In the genomic region with DNA sequence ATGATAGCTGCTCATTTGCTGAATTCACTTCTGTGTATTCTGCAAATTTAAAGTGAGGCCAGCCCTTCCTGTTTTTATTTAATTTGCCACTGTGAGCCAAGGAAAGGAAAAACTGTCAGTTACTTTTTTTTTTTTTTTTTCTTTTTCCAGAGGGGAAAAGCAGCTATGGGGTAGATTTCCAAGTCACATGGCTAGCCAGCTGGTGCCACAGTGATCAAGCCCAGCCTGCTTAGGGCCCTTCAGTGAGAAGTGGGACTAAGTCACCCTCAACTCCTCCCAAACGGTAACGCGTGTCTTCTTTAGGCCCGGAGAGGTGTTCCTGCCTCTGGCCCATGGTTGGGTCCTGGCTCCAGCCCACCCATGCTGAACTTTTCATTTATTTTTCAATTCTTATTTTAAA, we compare ENCODE assay signal across 13 mouse cellular contexts.
DNase-seq lines count a peak whose midpoint lies in the region; ATAC-seq lines count a peak whose summit lies in the region.
"Had no signal": no experiment of that assay in that cellular context is flagged by ENCODE, and none has a peak within 500 bp of the region (broad histone marks: within the 10 kb centered on the region; RNA-seq: fewer than 3 reads in every experiment).

No protein-coding gene starts in this region.

- H3K4me1 ChIP-seq in heart, embryonic 11.5 days (ENCODE audit: control insufficient read depth, insufficient read depth, low read length) = peaks cover 9% of the 10 kb centered on the region
- peaks cover 85% of the 10 kb centered on the region for H3K4me1 ChIP-seq in embryonic facial prominence, embryonic 10.5 days
- H3K4me1 ChIP-seq in heart, embryonic 13.5 days = peaks cover 53% of the 10 kb centered on the region
- peaks cover 14% of the 10 kb centered on the region for H3K4me1 ChIP-seq in lung, embryonic 16.5 days (replicated peaks; ENCODE audit: control insufficient read depth, insufficient read depth, low read length)
- H3K4me1 ChIP-seq in neural tube, embryonic 15.5 days = peaks cover 22% of the 10 kb centered on the region

- no peaks in the 10 kb centered on the region for H3K27me3 ChIP-seq in heart, embryonic 11.5 days (ENCODE audit: control insufficient read depth, insufficient read depth, low read length)
- H3K27me3 ChIP-seq in embryonic facial prominence, embryonic 10.5 days (replicated peaks; ENCODE audit: low read depth, poor library complexity, severe bottlenecking) = no peaks in the 10 kb centered on the region
- no peaks in the 10 kb centered on the region for H3K27me3 ChIP-seq in heart, embryonic 13.5 days (replicated peaks)
- no peaks in the 10 kb centered on the region for H3K27me3 ChIP-seq in lung, embryonic 16.5 days (ENCODE audit: control insufficient read depth, insufficient read depth, low read depth, low read length)
- no peaks in the 10 kb centered on the region for H3K27me3 ChIP-seq in neural tube, embryonic 15.5 days (replicated peaks)
- H3K27me3 ChIP-seq: lung, embryonic 15.5 days; Patski had no signal

- H3K4me2 ChIP-seq in heart, embryonic 11.5 days = no peak overlapping the region
- H3K4me2 ChIP-seq in heart, embryonic 13.5 days = no peak overlapping the region
- H3K4me2 ChIP-seq in lung, embryonic 16.5 days (ENCODE audit: low read depth, low read length) = no peak overlapping the region
- H3K4me2 ChIP-seq in neural tube, embryonic 15.5 days = no peak overlapping the region
- H3K4me2 ChIP-seq: lung, embryonic 15.5 days had no signal

- peak; percentile 48 to 72 for DNase-seq in heart, adult 18-20 months
- no peak for DNase-seq in embryonic facial prominence, embryonic 10.5 days (ENCODE audit: low spot score)
- no peak for DNase-seq in urinary bladder, postnatal 4 days (ENCODE audit: low spot score in 2 of 2)
- no peak for DNase-seq in thymus, postnatal 25 days
- DNase-seq: adrenal gland, adult 8-10 months; cerebellum, adult 8-10 months; thymus, postnatal 36 days had no signal

- no peaks in the 10 kb centered on the region for H3K36me3 ChIP-seq in heart, embryonic 11.5 days (ENCODE audit: control insufficient read depth, insufficient read depth, low read length)
- H3K36me3 ChIP-seq in embryonic facial prominence, embryonic 10.5 days (replicated peaks) = peaks cover 3% of the 10 kb centered on the region; the same call in 1 of the 2 replicates
- H3K36me3 ChIP-seq in heart, embryonic 13.5 days = 0 out of 2 replicates have a peak, but pooled peaks cover 4% of the 10 kb centered on the region
- H3K36me3 ChIP-seq in lung, embryonic 16.5 days (ENCODE audit: control insufficient read depth, insufficient read depth, low read length) = no peaks in the 10 kb centered on the region
- H3K36me3 ChIP-seq in neural tube, embryonic 15.5 days = no peaks in the 10 kb centered on the region
- H3K36me3 ChIP-seq: lung, embryonic 15.5 days had no signal

- no peaks in the 10 kb centered on the region for H3K9me3 ChIP-seq in heart, embryonic 11.5 days (replicated peaks; ENCODE audit: control insufficient read depth, low read length)
- H3K9me3 ChIP-seq in embryonic facial prominence, embryonic 10.5 days = no peaks in the 10 kb centered on the region; the same call in 1 of the 2 replicates
- H3K9me3 ChIP-seq in heart, embryonic 13.5 days = no peaks in the 10 kb centered on the region
- H3K9me3 ChIP-seq in lung, embryonic 16.5 days (ENCODE audit: control insufficient read depth, low read length) = no peaks in the 10 kb centered on the region
- H3K9me3 ChIP-seq in neural tube, embryonic 15.5 days (replicated peaks) = no peaks in the 10 kb centered on the region
- H3K9me3 ChIP-seq: lung, embryonic 15.5 days had no signal

- ATAC-seq in heart, embryonic 11.5 days (replicated peaks; ENCODE audit: insufficient number of reproducible peaks, low FRiP score, low TSS enrichment) = no peak
- no peak for ATAC-seq in heart, embryonic 13.5 days (ENCODE audit: extremely low read depth, insufficient number of reproducible peaks, low FRiP score, low TSS enrichment)
- peak; percentile 39; the same call in 1 of the 2 replicates for ATAC-seq in lung, embryonic 16.5 days (ENCODE audit: low read depth)
- ATAC-seq in neural tube, embryonic 15.5 days (ENCODE audit: low FRiP score) = no peak
- ATAC-seq: Patski had no signal

- 82% methylated on average over 4 of the region's 4 CpGs for WGBS in heart, embryonic 11.5 days (ENCODE audit: insufficient replicate concordance)
- 75% methylated on average over 4 of the region's 4 CpGs for WGBS in embryonic facial prominence, embryonic 10.5 days
- WGBS in heart, embryonic 13.5 days = 77% methylated on average over 4 of the region's 4 CpGs
- 60% methylated on average over 4 of the region's 4 CpGs for WGBS in lung, embryonic 16.5 days
- WGBS in neural tube, embryonic 15.5 days = 81% methylated on average over 4 of the region's 4 CpGs

- H3K9ac ChIP-seq in heart, embryonic 11.5 days (ENCODE audit: low read depth, low read length) = no peak overlapping the region
- no peak overlapping the region for H3K9ac ChIP-seq in heart, embryonic 13.5 days
- no peak overlapping the region for H3K9ac ChIP-seq in lung, embryonic 16.5 days (ENCODE audit: low read length)
- H3K9ac ChIP-seq in neural tube, embryonic 15.5 days (replicated peaks) = no peak overlapping the region
- H3K9ac ChIP-seq: lung, embryonic 15.5 days had no signal

- H3K27ac ChIP-seq in heart, embryonic 11.5 days (ENCODE audit: low read depth, low read length) = no peak overlapping the region
- peak overlapping the region; percentile 75 for H3K27ac ChIP-seq in embryonic facial prominence, embryonic 10.5 days (replicated peaks)
- H3K27ac ChIP-seq in heart, embryonic 13.5 days (replicated peaks) = peak overlapping the region; percentile 52
- H3K27ac ChIP-seq in lung, embryonic 16.5 days (ENCODE audit: low read length) = 0 out of 2 replicates have a peak overlapping the region, but pooled peaks have one; percentile 18
- H3K27ac ChIP-seq in neural tube, embryonic 15.5 days (replicated peaks) = no peak overlapping the region

- H3K4me3 ChIP-seq in heart, embryonic 11.5 days (ENCODE audit: low read depth, low read length) = no peak overlapping the region
- no peak overlapping the region for H3K4me3 ChIP-seq in embryonic facial prominence, embryonic 10.5 days
- no peak overlapping the region for H3K4me3 ChIP-seq in heart, embryonic 13.5 days
- no peak overlapping the region for H3K4me3 ChIP-seq in lung, embryonic 16.5 days (ENCODE audit: low read length)
- no peak overlapping the region for H3K4me3 ChIP-seq in neural tube, embryonic 15.5 days (replicated peaks)
- H3K4me3 ChIP-seq: lung, embryonic 15.5 days had no signal

Comparison
In these comparisons a context has a peak if more than half of its experiments do, and no peak if none do; other contexts are left out.
1. H3K27ac ChIP-seq: peak in embryonic facial prominence, embryonic 10.5 days (single experiment), heart, embryonic 13.5 days (single experiment) and lung, embryonic 16.5 days (single experiment); none in heart, embryonic 11.5 days (single experiment) and neural tube, embryonic 15.5 days (single experiment).
2. DNase-seq: peak in heart, adult 18-20 months (2 of 2); none in embryonic facial prominence, embryonic 10.5 days (single experiment), urinary bladder, postnatal 4 days (0 of 2) and thymus, postnatal 25 days (single experiment).